Mouse (Mus musculus): ENCODE data around the gene 4933427D14Rik. TPM values are rescaled to one million over a fixed set of nuclear protein-coding genes. Genes with fewer than 3 reads are reported as not detected.

The 4933427D14Rik gene
- polyA plus RNA-seq, 1 experiment from 2014 or later = 18.3 TPM

DNA sequence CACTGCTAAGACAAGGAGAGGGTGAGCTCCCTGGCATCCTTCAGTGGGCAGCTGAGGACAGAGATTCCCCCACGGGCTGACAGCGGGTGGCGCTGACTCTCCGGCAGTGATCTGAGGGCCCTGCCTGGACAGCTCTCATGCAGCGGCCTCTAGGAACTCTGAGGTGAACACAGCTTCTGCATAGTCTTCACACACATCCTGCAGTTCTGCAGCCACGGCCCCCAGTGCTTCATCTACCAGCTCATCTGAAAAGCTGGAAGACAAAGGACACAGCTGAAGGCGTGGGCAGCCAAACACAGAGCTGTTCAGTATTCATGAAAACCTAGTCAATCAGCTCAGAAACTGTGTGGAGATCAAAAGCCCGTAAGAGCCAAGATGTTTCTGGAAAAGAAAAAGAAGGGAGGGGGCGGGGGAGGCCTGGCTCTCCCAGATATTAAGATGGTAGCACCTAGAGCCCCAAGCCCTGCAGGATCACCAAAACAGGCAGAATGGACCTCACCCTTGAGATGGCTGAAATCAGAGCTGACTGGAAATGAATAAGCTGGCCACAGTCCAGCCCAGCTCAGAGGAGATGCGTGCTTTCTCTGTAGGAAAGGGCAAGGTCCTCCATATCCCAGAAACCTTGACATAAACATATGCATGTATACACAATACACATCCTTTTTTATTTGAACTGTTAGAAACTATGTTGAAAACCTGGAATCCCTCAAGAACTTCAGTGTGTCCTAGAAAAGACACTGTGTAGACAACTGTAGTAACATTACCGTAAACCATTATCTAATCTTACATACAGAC is 51.9 kb downstream of the 4933427D14Rik start:
- Histone ChIP-seq H3K36me3 (peaks cover 69% of the 10 kb centered on the region), H3K27me3 (no peaks in the 10 kb centered on the region), H3K9me3 (no peaks in the 10 kb centered on the region), H3K27ac (no peak overlapping the region), H3K4me2 (replicated peaks) (no peak overlapping the region), H3K4me3 (no peak overlapping the region), H3K9ac (no peak overlapping the region), H3K4me1 (peaks cover 6% of the 10 kb centered on the region; the same call in 1 of the 2 replicates)
- 88% methylated on average over 11 of the region's 11 CpGs for WGBS
- ATAC-seq (ENCODE audit: low FRiP score, low read depth) = no peak

DNA sequence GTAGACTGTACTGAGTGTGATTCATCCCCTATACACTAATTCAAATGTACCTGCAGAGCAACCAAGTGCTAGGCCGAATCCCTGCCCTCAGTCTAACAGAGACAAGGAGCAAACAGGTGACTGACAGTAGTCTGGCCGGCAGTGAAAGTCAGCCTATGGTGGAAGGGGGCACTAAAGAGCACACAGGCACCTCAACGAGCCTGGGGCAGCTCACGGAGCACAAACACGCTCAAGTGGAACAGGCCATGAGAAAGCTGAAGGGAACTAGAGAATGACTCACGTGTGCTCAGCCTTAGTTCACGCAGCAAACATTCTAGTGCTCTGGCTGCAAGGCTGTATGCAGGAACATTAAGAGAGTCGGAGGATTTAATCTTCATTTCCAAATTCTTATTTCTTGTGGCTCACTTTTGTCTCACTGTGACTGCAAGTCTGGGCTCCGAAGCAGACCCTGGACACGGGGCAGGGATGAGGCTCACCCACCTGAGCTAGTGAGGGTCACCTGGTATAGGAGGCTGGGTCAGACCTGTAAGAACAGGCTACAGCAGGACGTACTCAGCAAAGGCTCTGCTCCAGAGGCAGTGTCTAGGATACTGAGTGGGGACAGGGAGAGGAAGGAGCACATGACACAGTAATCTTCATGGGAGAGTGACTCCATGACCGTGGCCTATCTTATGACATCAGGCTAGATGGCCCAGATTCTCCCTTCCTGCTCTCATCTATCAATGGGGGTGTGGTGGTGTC is 54.0 kb downstream of the 4933427D14Rik start:
- H3K4me1 ChIP-seq = peaks cover 6% of the 10 kb centered on the region; the same call in 1 of the 2 replicates
- peaks cover 50% of the 10 kb centered on the region for H3K36me3 ChIP-seq
- H3K9ac ChIP-seq = no peak overlapping the region
- no peak overlapping the region for H3K27ac ChIP-seq
- no peaks in the 10 kb centered on the region for H3K9me3 ChIP-seq
- no peaks in the 10 kb centered on the region for H3K27me3 ChIP-seq
- ATAC-seq (ENCODE audit: low FRiP score, low read depth) = no peak
- no peak overlapping the region for H3K4me3 ChIP-seq
- WGBS = 85% methylated on average over 12 of the region's 12 CpGs
- H3K4me2 ChIP-seq (replicated peaks) = no peak overlapping the region

DNA sequence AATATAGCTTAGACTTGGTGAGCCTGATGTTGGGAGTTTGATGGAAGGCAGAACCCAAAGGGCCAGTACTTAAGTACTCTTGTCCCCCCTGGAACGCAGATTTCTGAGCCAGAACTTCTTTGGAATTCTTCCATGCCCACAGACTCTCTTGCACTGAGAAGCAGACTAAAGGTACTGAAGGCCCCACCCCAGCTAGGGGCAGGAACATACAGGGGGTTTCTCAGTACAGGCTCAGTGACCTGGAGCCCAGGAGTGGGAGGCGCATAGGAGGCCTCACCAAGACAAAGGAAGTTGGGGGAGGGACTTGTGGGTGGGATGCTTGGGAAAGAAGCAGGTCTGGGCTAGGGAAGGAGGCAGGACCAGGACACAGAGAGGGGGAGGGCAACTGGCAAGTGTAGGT is 56.1 kb downstream of the 4933427D14Rik start:
- Histone ChIP-seq H3K27me3 (no peaks in the 10 kb centered on the region), H3K36me3 (peaks cover 30% of the 10 kb centered on the region), H3K4me2 (replicated peaks) (no peak overlapping the region), H3K9ac (no peak overlapping the region), H3K4me3 (no peak overlapping the region), H3K27ac (no peak overlapping the region), H3K4me1 (peaks cover 6% of the 10 kb centered on the region; the same call in 1 of the 2 replicates), H3K9me3 (no peaks in the 10 kb centered on the region)
- WGBS = 61% methylated on average over 2 of the region's 2 CpGs
- ATAC-seq (ENCODE audit: low FRiP score, low read depth) = no peak

DNA sequence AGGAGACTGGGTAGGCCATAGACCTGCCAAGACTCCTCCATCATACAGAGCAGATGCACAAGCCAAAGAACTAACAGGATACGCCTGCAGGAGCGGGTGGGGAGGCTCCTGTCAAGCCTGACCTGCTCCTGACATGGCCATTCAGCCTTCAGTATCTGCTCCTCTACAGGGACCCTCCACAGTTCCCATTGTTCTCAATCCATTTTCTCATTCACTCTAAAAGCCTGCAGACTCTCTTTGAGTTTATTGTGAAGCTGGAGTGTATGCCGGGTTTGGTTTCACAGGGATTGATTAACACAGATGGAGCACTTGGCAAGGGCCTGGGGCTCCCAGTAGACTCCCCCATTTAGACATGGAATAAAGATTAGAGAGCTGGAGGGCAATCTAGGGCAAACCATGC is 59.3 kb downstream of the 4933427D14Rik start:
- no peak for ATAC-seq (ENCODE audit: low FRiP score, low read depth)
- WGBS = 52% methylated on average over 3 of the region's 3 CpGs
- H3K4me1 ChIP-seq = peaks cover 17% of the 10 kb centered on the region

DNA sequence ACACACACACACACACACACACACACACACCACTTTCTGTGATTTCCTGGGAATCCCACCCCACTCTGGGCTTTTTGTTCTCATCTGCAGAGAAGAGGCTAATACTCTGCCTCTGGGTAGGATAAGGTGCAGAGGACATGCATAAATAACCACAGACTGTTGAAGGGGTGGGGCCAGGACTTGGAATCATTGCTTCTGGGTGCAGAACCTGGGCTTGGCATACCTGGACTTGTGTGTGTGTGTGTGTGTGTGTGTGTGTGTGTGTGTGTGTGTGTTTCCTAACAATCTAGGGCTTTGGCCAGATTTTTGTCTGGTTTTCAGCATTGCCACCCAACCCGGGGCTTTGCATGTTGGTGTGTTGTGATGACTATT is 61.4 kb downstream of the 4933427D14Rik start:
- WGBS = 43% methylated on average over 1 of the region's 1 CpGs
- no peak overlapping the region for H3K4me2 ChIP-seq (replicated peaks)
- no peak overlapping the region for H3K4me3 ChIP-seq
- H3K36me3 ChIP-seq = no peaks in the 10 kb centered on the region
- ATAC-seq (ENCODE audit: low FRiP score, low read depth) = no peak
- no peaks in the 10 kb centered on the region for H3K9me3 ChIP-seq
- no peak overlapping the region for H3K27ac ChIP-seq
- H3K27me3 ChIP-seq = peaks cover 11% of the 10 kb centered on the region; the same call in 1 of the 2 replicates
- H3K9ac ChIP-seq = no peak overlapping the region
- H3K4me1 ChIP-seq = peaks cover 16% of the 10 kb centered on the region

More for the DNA sequence above, 59.3 kb downstream of the 4933427D14Rik start:
- Histone ChIP-seq H3K4me3 (no peak overlapping the region), H3K9ac (no peak overlapping the region), H3K4me2 (replicated peaks) (no peak overlapping the region), H3K9me3 (no peaks in the 10 kb centered on the region), H3K27ac (no peak overlapping the region), H3K27me3 (peaks cover 5% of the 10 kb centered on the region; the same call in 1 of the 2 replicates), H3K36me3 (peaks cover 4% of the 10 kb centered on the region)

DNA sequence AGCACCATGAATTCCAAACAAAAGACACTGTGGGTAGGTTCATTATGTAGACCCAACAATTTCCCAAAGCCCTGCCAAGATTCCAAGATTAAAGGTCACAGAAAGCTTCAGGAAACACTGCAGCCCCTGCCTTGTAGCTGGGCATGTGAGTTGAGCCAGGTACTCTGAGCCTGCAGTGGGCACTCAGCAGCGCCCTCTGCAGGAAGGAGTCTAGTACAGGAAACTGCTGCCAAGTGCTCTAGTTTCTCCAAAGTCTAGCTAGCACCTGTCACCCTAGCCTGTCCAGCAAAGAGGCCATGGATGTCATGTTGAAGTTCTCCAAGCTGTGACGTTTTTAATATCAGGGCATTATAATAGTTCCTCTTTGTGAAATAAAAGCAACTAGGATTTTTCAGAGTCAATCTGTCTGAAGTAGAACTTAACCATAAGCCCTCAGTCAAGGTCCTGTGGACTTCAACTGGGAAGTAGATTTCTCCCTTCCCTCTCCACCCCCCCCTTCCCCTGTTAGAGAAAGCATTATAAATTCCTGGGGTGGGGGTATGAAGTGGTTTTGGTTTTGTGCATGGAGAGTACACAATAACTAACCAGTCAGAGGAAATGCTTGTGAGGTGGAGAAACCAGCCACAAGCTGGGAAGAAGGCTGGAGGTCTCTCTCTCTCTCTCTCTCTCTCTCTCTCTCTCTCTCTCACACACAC is 61.9 kb downstream of the 4933427D14Rik start:
- Histone ChIP-seq H3K9ac (no peak overlapping the region), H3K4me1 (peaks cover 16% of the 10 kb centered on the region), H3K36me3 (no peaks in the 10 kb centered on the region), H3K4me3 (no peak overlapping the region), H3K9me3 (no peaks in the 10 kb centered on the region), H3K4me2 (replicated peaks) (no peak overlapping the region), H3K27me3 (peaks cover 12% of the 10 kb centered on the region; the same call in 1 of the 2 replicates), H3K27ac (no peak overlapping the region)
- WGBS = 7% methylated on average over 2 of the region's 2 CpGs
- ATAC-seq (ENCODE audit: low FRiP score, low read depth) = no peak

DNA sequence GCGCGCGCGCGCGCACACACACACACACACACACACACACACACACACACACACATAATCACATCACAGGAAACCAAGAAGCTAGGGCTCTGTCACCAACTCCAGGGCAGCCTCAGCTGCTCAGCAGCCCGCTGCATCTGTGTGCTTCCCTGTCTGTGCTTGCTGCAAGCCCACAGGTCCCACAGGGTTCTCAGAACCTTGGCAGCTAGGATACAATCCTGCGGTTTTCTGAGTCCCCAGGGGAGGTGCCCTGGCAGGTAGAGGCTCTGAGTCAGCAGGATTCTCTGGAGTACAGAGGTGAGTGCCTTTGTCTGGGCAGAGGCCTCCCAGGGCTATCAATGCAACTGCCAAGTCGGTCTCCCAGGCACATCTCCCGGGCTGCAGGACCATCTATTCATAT is 64.4 kb downstream of the 4933427D14Rik start:
- no peak overlapping the region for H3K27ac ChIP-seq

DNA sequence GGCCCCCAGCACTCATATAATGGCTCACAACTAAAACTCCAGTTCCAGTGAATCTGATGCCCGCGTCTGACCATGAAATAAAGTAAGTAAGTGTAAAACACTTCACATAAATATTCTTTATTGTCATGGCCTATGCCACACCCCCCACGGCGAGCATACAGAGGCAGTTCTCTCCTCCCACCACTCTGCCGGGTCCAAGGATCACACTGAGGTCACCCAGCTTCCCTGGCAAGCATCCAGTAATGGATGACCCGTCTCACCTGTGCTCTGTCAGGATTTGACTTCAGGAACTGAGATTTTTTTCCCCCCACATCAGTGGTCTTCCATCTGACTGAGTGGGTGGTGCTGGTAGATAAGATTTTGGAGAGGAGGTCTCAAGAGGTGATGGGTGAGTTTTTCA is 67.1 kb downstream of the 4933427D14Rik start:
- Histone ChIP-seq H3K9ac (no peak overlapping the region), H3K27me3 (peaks cover 51% of the 10 kb centered on the region), H3K27ac (no peak overlapping the region), H3K9me3 (no peaks in the 10 kb centered on the region), H3K4me2 (replicated peaks) (no peak overlapping the region), H3K36me3 (no peaks in the 10 kb centered on the region), H3K4me3 (no peak overlapping the region), H3K4me1 (peaks cover 25% of the 10 kb centered on the region)
- no peak for ATAC-seq (ENCODE audit: low FRiP score, low read depth)
- WGBS = 47% methylated on average over 6 of the region's 6 CpGs

More for the DNA sequence above, 64.4 kb downstream of the 4933427D14Rik start:
- Histone ChIP-seq H3K27me3 (peaks cover 24% of the 10 kb centered on the region), H3K9me3 (no peaks in the 10 kb centered on the region), H3K9ac (no peak overlapping the region), H3K4me3 (no peak overlapping the region), H3K4me1 (peaks cover 16% of the 10 kb centered on the region), H3K4me2 (replicated peaks) (no peak overlapping the region), H3K36me3 (no peaks in the 10 kb centered on the region)
- WGBS = 38% methylated on average over 10 of the region's 10 CpGs
- no peak for ATAC-seq (ENCODE audit: low FRiP score, low read depth)

DNA sequence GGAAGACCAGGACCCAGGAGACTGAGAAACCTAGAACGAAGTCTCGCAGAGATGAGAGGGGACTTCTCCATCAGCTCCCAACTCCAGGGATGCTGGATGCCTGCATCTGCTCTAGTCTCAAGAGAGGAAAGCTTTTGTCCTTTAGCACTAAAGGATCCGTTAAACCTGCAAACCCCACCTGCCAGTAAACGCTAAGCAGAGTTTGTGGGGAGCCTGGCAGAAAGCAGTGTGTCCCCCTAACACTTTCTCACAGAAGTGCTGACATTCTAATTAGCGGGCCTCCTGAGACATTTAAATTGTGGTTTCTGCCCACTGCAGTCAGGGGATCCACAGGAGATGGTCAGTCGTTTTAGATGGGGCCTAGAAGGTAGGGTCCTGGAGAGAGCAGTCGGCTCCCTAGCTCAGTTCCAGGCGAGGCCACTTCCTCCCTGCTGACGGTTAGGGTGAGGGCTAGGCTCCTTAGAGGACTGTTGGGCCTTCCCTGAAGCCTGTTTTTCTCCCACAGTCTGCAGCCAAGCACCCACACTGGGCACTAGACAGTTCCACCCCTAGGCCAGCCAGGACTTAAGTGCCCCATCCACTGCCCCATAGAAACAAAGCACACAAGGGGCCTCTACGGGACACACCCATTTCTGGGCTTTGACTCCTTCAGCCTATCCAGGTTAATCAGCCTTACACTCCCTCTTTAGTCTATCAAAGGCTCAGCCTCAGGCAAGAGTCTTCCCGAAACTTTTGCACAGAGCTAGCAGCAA is 70.9 kb downstream of the 4933427D14Rik start:
- no peak for ATAC-seq (ENCODE audit: low FRiP score, low read depth)
- Histone ChIP-seq H3K36me3 (no peaks in the 10 kb centered on the region), H3K27ac (no peak overlapping the region), H3K9ac (no peak overlapping the region; the same call in 1 of the 2 replicates), H3K4me1 (peaks cover 25% of the 10 kb centered on the region), H3K4me2 (replicated peaks) (peak overlapping the region; percentile 98), H3K4me3 (peak overlapping the region; percentile 56), H3K27me3 (peaks cover 80% of the 10 kb centered on the region), H3K9me3 (no peaks in the 10 kb centered on the region)
- WGBS = 21% methylated on average over 11 of the region's 11 CpGs

DNA sequence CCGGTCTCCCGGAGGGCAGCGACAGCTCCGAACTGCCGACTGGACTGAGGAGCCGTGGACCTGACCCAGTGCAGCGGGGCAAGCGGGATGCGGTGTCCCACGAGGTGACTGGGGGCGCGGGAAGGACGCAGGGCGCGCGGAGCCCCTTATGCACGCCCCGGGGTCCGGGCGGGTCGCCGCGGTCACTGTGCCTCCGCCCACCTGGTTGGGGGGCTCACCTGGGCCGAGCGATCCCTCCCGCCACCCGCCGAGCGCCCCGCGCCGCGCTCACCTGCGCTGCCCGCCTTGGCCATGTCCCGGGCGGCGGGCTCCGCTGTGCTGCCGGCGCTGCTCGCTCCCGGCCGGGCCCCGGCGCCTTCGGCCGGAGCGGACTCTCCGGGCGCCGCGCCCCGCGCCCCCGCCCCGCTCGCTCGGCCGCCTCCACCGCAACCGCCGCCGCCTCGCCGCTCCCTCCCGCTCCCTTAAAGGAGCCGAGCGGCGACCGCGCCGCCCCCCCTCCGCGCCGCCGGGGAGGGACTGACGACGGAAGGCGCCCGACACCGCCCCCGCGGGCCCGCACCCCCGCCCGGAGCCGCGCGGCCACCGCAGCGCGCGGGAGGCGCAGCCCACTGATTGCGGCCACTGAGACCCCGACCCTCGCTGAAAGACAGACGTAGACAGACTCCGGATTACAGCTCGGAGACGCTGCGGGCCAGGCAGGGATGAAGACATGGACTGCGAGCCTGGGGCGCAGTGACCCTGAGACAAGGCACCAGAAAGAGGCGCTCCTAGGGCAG is 71.7 kb downstream of the 4933427D14Rik start, which contains the start of gene Pitpnm3:
Gene Pitpnm3 (minus strand): TSS at position 396 of the 776 bp plus-strand sequence.
- Histone ChIP-seq H3K27ac (no peak within 1 kb of the TSS), H3K27me3 (peaks cover 74% of the 10 kb centered on the region), H3K4me1 (peaks cover 25% of the 10 kb centered on the region), H3K9me3 (no peaks in the 10 kb centered on the region), H3K4me3 (peak within 1 kb of the TSS; percentile 56), H3K9ac (peak within 1 kb of the TSS; percentile 68), H3K4me2 (replicated peaks) (peak within 1 kb of the TSS; percentile 98), H3K36me3 (no peaks in the 10 kb centered on the region)
- under 1% methylated on average over 60 of the region's 107 CpGs for WGBS
- ATAC-seq (ENCODE audit: low FRiP score, low read depth) = peak; percentile 19; the same call in 1 of the 2 replicates
